Mouse (Mus musculus): ENCODE data around the gene Arf6.

DNA sequence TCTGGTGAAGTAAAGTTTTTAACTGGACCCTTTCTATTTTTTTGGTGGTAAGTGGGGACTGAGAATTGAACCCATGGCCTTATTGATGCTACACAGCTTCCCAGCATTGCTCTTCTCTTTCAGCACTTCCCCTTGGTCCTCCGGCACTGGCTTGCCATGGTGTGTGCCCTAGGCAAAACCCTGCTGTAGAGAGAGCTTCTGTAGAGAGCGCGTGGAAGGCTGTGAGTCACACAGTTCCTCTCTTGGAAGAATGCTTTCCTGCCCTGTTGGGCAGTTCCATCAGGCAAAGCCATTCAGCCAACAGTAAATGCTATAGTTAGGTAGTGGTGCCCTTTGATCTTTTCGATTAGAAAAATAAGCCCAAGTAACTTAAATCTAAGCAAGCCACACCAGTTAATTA is 47.7 kb downstream of the Arf6 start:
- TF ChIP-seq CTCF (IDR thresholded peaks at IDR 0.05; ENCODE audit: control insufficient read depth, insufficient read depth, insufficient read length) (no peak), USF1 (IDR thresholded peaks at IDR 0.05; ENCODE audit: low read depth) (no peak), MAX (IDR thresholded peaks at IDR 0.05) (no peak), MYOG (IDR thresholded peaks at IDR 0.05; ENCODE audit: control insufficient read depth, extremely low read depth, insufficient read length) (no peak), CEBPB (IDR thresholded peaks at IDR 0.05; ENCODE audit: low read depth) (no peak), FOSL1 (IDR thresholded peaks at IDR 0.05; ENCODE audit: insufficient read depth, low read length, poor library complexity, severe bottlenecking) (no peak)
